Mouse (Mus musculus): ENCODE results near the gene Azin2.

GRCm38 (mm10) chr4:128887641-128888091 is 74.6 kb downstream of the Azin2 start:
- no peak for TF ChIP-seq CTCF (IDR thresholded peaks at IDR 0.05; ENCODE audit: low read depth)
- TF ChIP-seq EP300 (IDR thresholded peaks at IDR 0.05; ENCODE audit: low read depth) = no peak
